Mouse (Mus musculus) heart, adult 2 months (tissue): ENCODE data around the gene Foxj3. TPM values are rescaled to one million over a fixed set of nuclear protein-coding genes. Genes with fewer than 3 reads are reported as not detected.

Source experiments
- DNase-seq, 2 experiments: peaks; one replicate each; pipeline ENCODE4 v3.0.0; 2021
- H3K27ac ChIP-seq: fragments of 200-600 bp; 2 replicates; pipeline ENCODE4 v1.8.1; 2022
- H3K27me3 ChIP-seq: fragments of 200-500 bp; 2 replicates; pipeline ENCODE4 v1.6.1; 2012; ENCODE audit warnings: mild to moderate bottlenecking, low read length, inconsistent platforms, mixed read lengths; ENCODE audit not compliant: control insufficient read depth, insufficient read depth
- H3K36me3 ChIP-seq: fragments of 200-500 bp; 2 replicates; pipeline ENCODE4 v1.6.1; 2012; ENCODE audit warnings: low read length, inconsistent platforms; ENCODE audit not compliant: control insufficient read depth, insufficient read depth
- H3K4me1 ChIP-seq: fragments of 200-500 bp; 2 replicates; pipeline ENCODE4 v1.6.1; 2011; ENCODE audit warnings: low read length; ENCODE audit not compliant: control insufficient read depth, insufficient read depth
- H3K4me3 ChIP-seq: fragments of 200-600 bp; 2 replicates; pipeline ENCODE4 v1.8.1; 2022
- H3K79me2 ChIP-seq: fragments of 200-500 bp; replicated peaks from 2 replicates; pipeline ENCODE4 v1.6.1; 2012; ENCODE audit warnings: mild to moderate bottlenecking, inconsistent platforms, low read length, moderate library complexity, mixed read lengths; ENCODE audit not compliant: control insufficient read depth, insufficient read depth
- H3K9ac ChIP-seq: fragments of 200-500 bp; 2 replicates; pipeline ENCODE4 v1.6.1; 2012; ENCODE audit warnings: low read depth, mild to moderate bottlenecking, control low read depth, inconsistent platforms, low read length, mixed read lengths
- CTCF ChIP-seq: fragments of 200-600 bp; IDR thresholded peaks from 2 replicates; pipeline ENCODE4 v1.8.1; 2022; ENCODE audit warnings: antibody characterized with exemption, mild to moderate bottlenecking, moderate library complexity
- EP300 ChIP-seq: fragments of 200-500 bp; IDR thresholded peaks from 2 replicates; pipeline ENCODE4 v1.6.1; 2011; ENCODE audit warnings: low read depth, low read length, control low read depth; ENCODE audit not compliant: insufficient read depth
- POLR2A ChIP-seq: fragments of 200-500 bp; IDR thresholded peaks from 2 replicates; pipeline ENCODE4 v1.6.1; 2011; ENCODE audit warnings: mild to moderate bottlenecking, low read depth, low read length, control low read depth; ENCODE audit not compliant: insufficient read depth
- WGBS: fragments of 180-500 bp; shearing (Covaris S2); methylation state at CpG from one replicate; pipeline ENCODE4 v1.1.7; 2018; 5-methylcytosine and 5-hydroxymethylcytosine counted together
- intact Hi-C: fragments of 180-260 bp; cut with DNase I; formaldehyde crosslinking; loops from one replicate; pipeline ENCODE4 v1.15.1; 2025
- polyA plus RNA-seq: library from polyadenylated mRNA; depleted of rRNA; stranded (reverse); fragments of >200 nt; gene quantifications from 2 replicates; pipeline ENCODE4 v1.2.3, GENCODE M21; 2012
- total RNA-seq, 2 experiments: library from RNA; stranded (reverse); gene quantifications; 2 replicates each; pipeline ENCODE4 v1.2.3; 2021

Foxj3 gene
- total and polyA plus RNA-seq, 3 experiments = 13.5 to 32.1 (median 30.3) TPM

GRCm38 (mm10) chr4:119642666-119643065 lies 105.9 kb downstream of the Foxj3 start:
- Histone ChIP-seq H3K27me3 (no peaks in the 10 kb centered on the region), H3K36me3 (no peaks in the 10 kb centered on the region), H3K27ac (no peak overlapping the region), H3K4me3 (no peak overlapping the region), H3K9ac (no peak overlapping the region), H3K4me1 (no peaks in the 10 kb centered on the region), H3K79me2 (no peaks in the 10 kb centered on the region)
- intact Hi-C loops = no loop called here
- 0 out of 2 replicates have a peak, but pooled peaks have one; percentile 10 for TF ChIP-seq CTCF
- no peak for TF ChIP-seq EP300
- 89% methylated on average over 4 of the region's 4 CpGs for WGBS
- no peak for DNase-seq

- 83% methylated on average over 1 of the region's 1 CpGs for WGBS
- intact Hi-C loops = no loop called here
Measured at GRCm38 (mm10) chr4:119657011-119657410, 120.2 kb downstream of the Foxj3 start.

GRCm38 (mm10) chr4:119658246-119658645 lies 121.4 kb downstream of the Foxj3 start:
- 52% methylated on average over 2 of the region's 2 CpGs for WGBS
- no peak for DNase-seq
- H3K9ac ChIP-seq = no peak overlapping the region
- 0 out of 2 replicates have a peak, but pooled peaks cover 2% of the 10 kb centered on the region for H3K36me3 ChIP-seq
- 0 out of 2 replicates have a peak, but pooled peaks cover 1% of the 10 kb centered on the region for H3K4me1 ChIP-seq
- TF ChIP-seq EP300 (no peak), CTCF (no peak), POLR2A (no peak)
- H3K4me3 ChIP-seq = no peak overlapping the region
- no peaks in the 10 kb centered on the region for H3K79me2 ChIP-seq
- no peak overlapping the region for H3K27ac ChIP-seq
- no peaks in the 10 kb centered on the region for H3K27me3 ChIP-seq
- intact Hi-C loops = no loop called here

More at GRCm38 (mm10) chr4:119657011-119657410, 120.2 kb downstream of the Foxj3 start:
- Histone ChIP-seq H3K27me3 (no peaks in the 10 kb centered on the region), H3K36me3 (0 out of 2 replicates have a peak, but pooled peaks cover 2% of the 10 kb centered on the region), H3K27ac (no peak overlapping the region), H3K79me2 (no peaks in the 10 kb centered on the region), H3K9ac (no peak overlapping the region), H3K4me1 (no peaks in the 10 kb centered on the region), H3K4me3 (no peak overlapping the region)
- no peak for TF ChIP-seq EP300
- no peak for TF ChIP-seq POLR2A
- TF ChIP-seq CTCF = no peak
- DNase-seq = no peak

GRCm38 (mm10) chr4:119658731-119659130 lies 121.9 kb downstream of the Foxj3 start, which contains the start of gene Guca2b:
TSS of gene Guca2b (minus strand) at chr4:119658954.
- Histone ChIP-seq H3K27me3 (no peaks in the 10 kb centered on the region), H3K9ac (no peak within 1 kb of the TSS), H3K27ac (no peak within 1 kb of the TSS), H3K79me2 (no peaks in the 10 kb centered on the region), H3K36me3 (0 out of 2 replicates have a peak, but pooled peaks cover 2% of the 10 kb centered on the region), H3K4me1 (0 out of 2 replicates have a peak, but pooled peaks cover 1% of the 10 kb centered on the region), H3K4me3 (no peak within 1 kb of the TSS)
- no peak for DNase-seq
- WGBS = 88% methylated on average over 4 of the region's 4 CpGs
- TF ChIP-seq POLR2A = no peak
- TF ChIP-seq CTCF = no peak
- TF ChIP-seq EP300 = no peak
- intact Hi-C loops = no loop called here

- Histone ChIP-seq H3K4me1 (0 out of 2 replicates have a peak, but pooled peaks cover 1% of the 10 kb centered on the region), H3K27ac (no peak overlapping the region), H3K79me2 (no peaks in the 10 kb centered on the region), H3K9ac (no peak overlapping the region), H3K4me3 (no peak overlapping the region), H3K36me3 (0 out of 2 replicates have a peak, but pooled peaks cover 2% of the 10 kb centered on the region), H3K27me3 (no peaks in the 10 kb centered on the region)
- DNase-seq = no peak
- intact Hi-C loops = loop anchor here (5.0 kb wide), 1 partner anchor 233 kb away; no protein-coding TSS in a partner anchor
- 81% methylated on average over 8 of the region's 8 CpGs for WGBS
- TF ChIP-seq CTCF (no peak), EP300 (no peak), POLR2A (no peak)
Measured at GRCm38 (mm10) chr4:119660007-119660406, 123.2 kb downstream of the Foxj3 start.

- Histone ChIP-seq H3K36me3 (0 out of 2 replicates have a peak, but pooled peaks cover 2% of the 10 kb centered on the region), H3K4me3 (no peak overlapping the region), H3K79me2 (no peaks in the 10 kb centered on the region), H3K27me3 (no peaks in the 10 kb centered on the region), H3K9ac (no peak overlapping the region), H3K4me1 (peaks cover 1% of the 10 kb centered on the region; the same call in 1 of the 2 replicates), H3K27ac (peak overlapping the region; percentile 82)
- TF ChIP-seq POLR2A = no peak
- TF ChIP-seq EP300 = 0 out of 2 replicates have a peak, but pooled peaks have one; percentile 29
- TF ChIP-seq CTCF = no peak
- 28% methylated on average over 4 of the region's 4 CpGs for WGBS
- DNase-seq = peak in 1 of 2 experiments; percentile 49
- intact Hi-C loops = loop anchor here (5.0 kb wide), 1 partner anchor 235 kb away; no protein-coding TSS in a partner anchor
Measured at GRCm38 (mm10) chr4:119662151-119662550, 125.3 kb downstream of the Foxj3 start.
